Mouse (Mus musculus) adrenal gland, adult 10 weeks (tissue): ENCODE results near the gene Crnkl1. TPM values are rescaled to one million over a fixed set of nuclear protein-coding genes. Genes with fewer than 3 reads are reported as not detected.

Experiments
- polyA plus RNA-seq: library from polyadenylated mRNA; stranded (reverse); fragments of 350-450 nt; fragmentation: Illumina TruSeq; extraction: RNeasy Lipid Tissue Mini Kit (QIAGEN cat#74804); gene quantifications from one replicate; pipeline ENCODE4 v1.2.3, GENCODE M21; 2014; ENCODE audit warnings: low read depth, low replicate concordance

Crnkl1 gene
- 60.0 TPM for polyA plus RNA-seq

DNA sequence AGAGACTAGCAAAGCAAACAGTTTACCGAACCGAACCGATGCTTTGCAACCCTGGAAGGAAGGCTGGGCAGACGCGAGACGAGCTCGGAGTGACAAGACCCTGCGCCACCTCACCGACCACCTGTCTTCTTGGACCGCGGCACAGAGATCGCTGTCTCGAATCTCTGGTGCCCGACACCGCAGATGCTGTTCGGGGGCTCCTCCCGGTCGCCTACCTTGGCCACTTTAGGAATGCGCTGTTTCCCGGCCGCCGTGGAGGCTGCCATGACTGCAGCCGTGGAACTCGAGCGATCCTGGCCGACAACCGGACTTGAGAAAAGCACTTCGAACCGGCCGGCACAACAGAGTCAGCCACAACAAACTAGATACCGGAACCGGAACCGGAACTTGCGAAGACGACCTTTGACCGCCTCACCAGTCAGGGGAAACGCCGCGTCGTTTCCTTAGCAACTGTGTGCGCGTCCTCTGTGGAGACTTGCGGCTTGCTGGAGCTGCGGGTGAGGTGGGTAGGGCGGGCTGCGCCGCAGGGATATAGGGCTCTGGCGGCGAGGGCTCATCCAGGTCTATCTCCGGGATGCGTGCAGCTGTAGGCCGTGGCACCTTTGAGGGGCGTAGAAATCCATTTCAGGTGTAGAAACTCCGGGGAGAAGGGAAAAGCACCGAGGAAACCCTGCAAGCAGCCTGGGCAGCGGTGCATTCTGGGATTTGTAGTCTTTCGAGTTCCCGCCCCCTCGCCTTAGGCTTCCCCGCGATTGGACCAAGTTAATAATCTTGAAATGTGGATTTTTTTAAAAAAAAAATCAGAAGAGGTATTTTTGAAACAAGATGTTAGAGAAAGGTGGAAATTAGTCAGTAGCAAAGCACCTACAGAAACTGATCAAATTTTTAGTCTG, at the start of gene Crnkl1, which contains the start of gene Cfap61:
Gene Crnkl1 (minus strand): TSS at position 676 of the 893 bp plus-strand sequence.
Gene Cfap61 (plus strand): TSS at position 446 of the 893 bp plus-strand sequence.

GRCm38 (mm10) chr2:145901861-145902260, 33.0 kb downstream of the Crnkl1 start, which contains the start of gene Naa20:
TSS of gene Naa20 (plus strand) at chr2:145902099.

Other genes with a start within 250 kb of the Crnkl1 start
- 116 TPM for gene Naa20, start 32.9 kb downstream of the Crnkl1 start, polyA plus RNA-seq
- gene Cfap61, start 230 bp downstream of the Crnkl1 start, polyA plus RNA-seq = 182 TPM